Mouse (Mus musculus) heart, embryonic 13.5 days (tissue): Measurements from ENCODE around the gene Clip2. TPM values are rescaled to one million over a fixed set of nuclear protein-coding genes. Genes with fewer than 3 reads are reported as not detected.
"Not testable (repeated sequence)": the region's sequence is repeated elsewhere in the genome, so short reads cannot be mapped to it uniquely, and the experiment has no call there.

Experiments
- ATAC-seq: fragments of 200-750 bp; cut with Nextera tagmentation; 2 replicates; pipeline ENCODE4 v1.8.0; 2017; ENCODE audit warnings: moderate TSS enrichment; ENCODE audit not compliant: insufficient number of reproducible peaks, low FRiP score, low TSS enrichment; ENCODE audit errors: extremely low read depth
- H3K27ac ChIP-seq: fragments of 300-500 bp; sonication (generic); replicated peaks from 2 replicates; pipeline ENCODE4 v1.5.1; 2015; ENCODE audit warnings: moderate library complexity, mild to moderate bottlenecking, inconsistent platforms
- H3K27me3 ChIP-seq: fragments of 300-500 bp; sonication (generic); replicated peaks from 2 replicates; pipeline ENCODE4 v1.6.1; 2015; ENCODE audit warnings: mild to moderate bottlenecking, inconsistent platforms
- H3K36me3 ChIP-seq: fragments of 300-500 bp; sonication (generic); 2 replicates; pipeline ENCODE4 v1.6.1; 2015; ENCODE audit warnings: mild to moderate bottlenecking, inconsistent platforms
- H3K4me1 ChIP-seq: fragments of 300-500 bp; sonication (generic); 2 replicates; pipeline ENCODE4 v1.6.1; 2015; ENCODE audit warnings: inconsistent platforms
- H3K4me2 ChIP-seq: fragments of 300-500 bp; sonication (generic); 2 replicates; pipeline ENCODE4 v1.6.1; 2015; ENCODE audit warnings: inconsistent platforms, mild to moderate bottlenecking, moderate library complexity
- H3K4me3 ChIP-seq: fragments of 300-500 bp; sonication (generic); 2 replicates; pipeline ENCODE4 v1.5.1; 2015; ENCODE audit warnings: moderate library complexity, mild to moderate bottlenecking, inconsistent platforms
- H3K9ac ChIP-seq: fragments of 300-500 bp; sonication (generic); 2 replicates; pipeline ENCODE4 v1.6.1; 2015; ENCODE audit warnings: inconsistent platforms, mild to moderate bottlenecking, moderate library complexity
- H3K9me3 ChIP-seq: fragments of 300-500 bp; sonication (generic); 2 replicates; pipeline ENCODE4 v1.6.1; 2016; ENCODE audit warnings: inconsistent platforms
- WGBS: fragments of 180-500 bp; shearing (Covaris S2); methylation state at CpG from one replicate; pipeline ENCODE4 v1.1.7; 2015; ENCODE audit warnings: mixed read lengths; 5-methylcytosine and 5-hydroxymethylcytosine counted together
- polyA plus RNA-seq: library from polyadenylated mRNA; unstranded; fragments of >200 nt; fragmentation: Nextera tagmentation; extraction: Ambion mirVana; gene quantifications from 2 replicates; pipeline ENCODE4 v1.2.1, GENCODE M21; 2015

The Clip2 gene
- polyA plus RNA-seq, 1 experiment from 2014 or later: 2.0 TPM

- H3K9ac ChIP-seq: no peak overlapping the region
- H3K9me3 ChIP-seq: no peaks in the 10 kb centered on the region
- H3K36me3 ChIP-seq: peaks cover 26% of the 10 kb centered on the region
- 74% methylated on average over 10 of the region's 10 CpGs for WGBS
- no peak for ATAC-seq
- H3K27me3 ChIP-seq: no peaks in the 10 kb centered on the region
- no peak overlapping the region for H3K4me2 ChIP-seq
- no peak overlapping the region for H3K4me3 ChIP-seq
- H3K4me1 ChIP-seq: peaks cover 11% of the 10 kb centered on the region
- no peak overlapping the region for H3K27ac ChIP-seq
Measured at GRCm38 (mm10) chr5:134488042-134488441, 64.2 kb downstream of the Clip2 start.

GRCm38 (mm10) chr5:134485900-134486665 is 66.2 kb downstream of the Clip2 start:
- H3K4me1 ChIP-seq: peaks cover 6% of the 10 kb centered on the region; the same call in 1 of the 2 replicates
- H3K9ac ChIP-seq: 0 out of 2 replicates have a peak overlapping the region, but pooled peaks have one; percentile 28
- no peak overlapping the region for H3K4me2 ChIP-seq
- no peaks in the 10 kb centered on the region for H3K27me3 ChIP-seq
- H3K4me3 ChIP-seq: no peak overlapping the region
- peaks cover 21% of the 10 kb centered on the region for H3K36me3 ChIP-seq
- H3K27ac ChIP-seq: no peak overlapping the region
- no peak; the same call in 1 of the 2 replicates for ATAC-seq
- no peaks in the 10 kb centered on the region for H3K9me3 ChIP-seq
- 56% methylated on average over 13 of the region's 13 CpGs for WGBS

GRCm38 (mm10) chr5:134485183-134485730 is 67.0 kb downstream of the Clip2 start:
- Histone ChIP-seq H3K9me3 (no peaks in the 10 kb centered on the region), H3K4me1 (peaks cover 6% of the 10 kb centered on the region; the same call in 1 of the 2 replicates), H3K4me2 (no peak overlapping the region), H3K27ac (no peak overlapping the region), H3K36me3 (peaks cover 13% of the 10 kb centered on the region), H3K9ac (0 out of 2 replicates have a peak overlapping the region, but pooled peaks have one; percentile 13), H3K27me3 (no peaks in the 10 kb centered on the region), H3K4me3 (no peak overlapping the region)
- no peak for ATAC-seq
- 69% methylated on average over 7 of the region's 7 CpGs for WGBS

- Histone ChIP-seq H3K4me2 (no peak overlapping the region), H3K9me3 (no peaks in the 10 kb centered on the region), H3K4me1 (no peaks in the 10 kb centered on the region; the same call in 1 of the 2 replicates), H3K4me3 (no peak overlapping the region), H3K9ac (no peak overlapping the region), H3K36me3 (no peaks in the 10 kb centered on the region), H3K27ac (no peak overlapping the region), H3K27me3 (no peaks in the 10 kb centered on the region)
- 71% methylated on average over 1 of the region's 1 CpGs for WGBS
- ATAC-seq: no peak
Measured at GRCm38 (mm10) chr5:134483291-134483690, 68.9 kb downstream of the Clip2 start.

- no peaks in the 10 kb centered on the region for H3K9me3 ChIP-seq
- H3K27ac ChIP-seq: no peak overlapping the region
- no peak overlapping the region for H3K4me3 ChIP-seq
- H3K9ac ChIP-seq: no peak overlapping the region
- ATAC-seq: no peak
- no peaks in the 10 kb centered on the region for H3K27me3 ChIP-seq
- H3K4me1 ChIP-seq: no peaks in the 10 kb centered on the region; the same call in 1 of the 2 replicates
- H3K4me2 ChIP-seq: no peak overlapping the region
- H3K36me3 ChIP-seq: no peaks in the 10 kb centered on the region
- WGBS: 55% methylated on average over 11 of the region's 11 CpGs
Measured at GRCm38 (mm10) chr5:134482331-134482730, 69.9 kb downstream of the Clip2 start.

- not testable (repeated sequence) for ATAC-seq
- H3K9me3 ChIP-seq: peaks cover 12% of the 10 kb centered on the region; the same call in 1 of the 2 replicates
Measured at GRCm38 (mm10) chr5:134478886-134479285, 73.3 kb downstream of the Clip2 start.

GRCm38 (mm10) chr5:134475686-134476085 is 76.5 kb downstream of the Clip2 start:
- not testable (repeated sequence) for H3K36me3 ChIP-seq, H3K4me1 ChIP-seq, H3K27me3 ChIP-seq, ATAC-seq, H3K4me2 ChIP-seq, H3K27ac ChIP-seq, H3K9ac ChIP-seq, H3K4me3 ChIP-seq
- peaks cover 12% of the 10 kb centered on the region; the same call in 1 of the 2 replicates for H3K9me3 ChIP-seq
- 86% methylated on average over 7 of the region's 7 CpGs for WGBS

More at GRCm38 (mm10) chr5:134478886-134479285, 73.3 kb downstream of the Clip2 start:
- not testable (repeated sequence) for H3K36me3 ChIP-seq, H3K4me2 ChIP-seq, H3K4me1 ChIP-seq, H3K9ac ChIP-seq, H3K4me3 ChIP-seq, H3K27me3 ChIP-seq, H3K27ac ChIP-seq

GRCm38 (mm10) chr5:134475006-134475605 is 77.1 kb downstream of the Clip2 start:
- 88% methylated on average over 6 of the region's 6 CpGs for WGBS
- no peaks in the 10 kb centered on the region for H3K36me3 ChIP-seq
- H3K9ac ChIP-seq: no peak overlapping the region
- no peak for ATAC-seq
- no peak overlapping the region for H3K4me3 ChIP-seq
- H3K4me2 ChIP-seq: no peak overlapping the region
- no peaks in the 10 kb centered on the region for H3K27me3 ChIP-seq
- H3K9me3 ChIP-seq: peaks cover 12% of the 10 kb centered on the region; the same call in 1 of the 2 replicates
- H3K4me1 ChIP-seq: no peaks in the 10 kb centered on the region
- no peak overlapping the region for H3K27ac ChIP-seq

GRCm38 (mm10) chr5:134473902-134474301 is 78.3 kb downstream of the Clip2 start:
- WGBS: 84% methylated on average over 2 of the region's 2 CpGs
- H3K4me1 ChIP-seq: no peaks in the 10 kb centered on the region
- no peaks in the 10 kb centered on the region for H3K36me3 ChIP-seq
- no peak overlapping the region for H3K27ac ChIP-seq
- H3K4me2 ChIP-seq: no peak overlapping the region
- no peak overlapping the region for H3K4me3 ChIP-seq
- no peak for ATAC-seq
- no peak overlapping the region for H3K9ac ChIP-seq
- no peaks in the 10 kb centered on the region for H3K27me3 ChIP-seq
- peaks cover 12% of the 10 kb centered on the region; the same call in 1 of the 2 replicates for H3K9me3 ChIP-seq

- Histone ChIP-seq H3K4me1 (peaks cover 7% of the 10 kb centered on the region), H3K27me3 (no peaks in the 10 kb centered on the region), H3K27ac (no peak overlapping the region), H3K4me2 (no peak overlapping the region), H3K9ac (no peak overlapping the region), H3K4me3 (no peak overlapping the region), H3K36me3 (no peaks in the 10 kb centered on the region), H3K9me3 (peaks cover 6% of the 10 kb centered on the region; the same call in 1 of the 2 replicates)
- WGBS: 75% methylated on average over 8 of the region's 8 CpGs
- ATAC-seq: no peak
Measured at GRCm38 (mm10) chr5:134470538-134471169, 81.6 kb downstream of the Clip2 start.

- Histone ChIP-seq H3K27me3 (no peaks in the 10 kb centered on the region), H3K4me2 (no peak overlapping the region), H3K9me3 (no peaks in the 10 kb centered on the region), H3K4me1 (peaks cover 7% of the 10 kb centered on the region), H3K36me3 (no peaks in the 10 kb centered on the region), H3K27ac (no peak overlapping the region), H3K9ac (no peak overlapping the region), H3K4me3 (no peak overlapping the region)
- no peak for ATAC-seq
- 67% methylated on average over 7 of the region's 7 CpGs for WGBS
Measured at GRCm38 (mm10) chr5:134469559-134470150, 82.6 kb downstream of the Clip2 start.
